Mouse (Mus musculus): ENCODE data around the gene Cfap74. TPM values are rescaled to one million over a fixed set of nuclear protein-coding genes. Genes with fewer than 3 reads are reported as not detected.

Cfap74 gene
- polyA plus RNA-seq, 1 experiment from 2014 or later, result 5.1 TPM

- Histone ChIP-seq H3K4me3 (ENCODE audit: low read depth, low read length) (no peak overlapping the region), H3K36me3 (ENCODE audit: control insufficient read depth, insufficient read depth, low read length) (no peaks in the 10 kb centered on the region), H3K4me2 (ENCODE audit: low read depth, severe bottlenecking) (no peak overlapping the region), H3K9me3 (ENCODE audit: control insufficient read depth, low read length) (no peaks in the 10 kb centered on the region), H3K9ac (ENCODE audit: low read length) (no peak overlapping the region), H3K4me1 (ENCODE audit: control insufficient read depth, insufficient read depth, low read length) (no peaks in the 10 kb centered on the region), H3K27ac (replicated peaks; ENCODE audit: low read depth, low read length) (no peak overlapping the region), H3K27me3 (ENCODE audit: control insufficient read depth, insufficient read depth, low read length) (0 out of 2 replicates have a peak, but pooled peaks cover 2% of the 10 kb centered on the region)
- peak; percentile 68; the same call in 1 of the 2 replicates for ATAC-seq (ENCODE audit: insufficient number of reproducible peaks, low FRiP score, low TSS enrichment, low read depth)
- peak; percentile 92 for DNase-seq (ENCODE audit: low spot score)
- WGBS, result 25% methylated on average over 28 of the region's 28 CpGs
These were observed 72.6 kb downstream of the Cfap74 start for GRCm38 (mm10) chr4:155481381-155482124.

- Histone ChIP-seq H3K4me3 (ENCODE audit: low read depth, low read length) (no peak overlapping the region), H3K9ac (ENCODE audit: low read length) (no peak overlapping the region), H3K27ac (replicated peaks; ENCODE audit: low read depth, low read length) (no peak overlapping the region), H3K9me3 (ENCODE audit: control insufficient read depth, low read length) (no peaks in the 10 kb centered on the region), H3K4me2 (ENCODE audit: low read depth, severe bottlenecking) (no peak overlapping the region), H3K36me3 (ENCODE audit: control insufficient read depth, insufficient read depth, low read length) (no peaks in the 10 kb centered on the region), H3K4me1 (ENCODE audit: control insufficient read depth, insufficient read depth, low read length) (no peaks in the 10 kb centered on the region), H3K27me3 (ENCODE audit: control insufficient read depth, insufficient read depth, low read length) (0 out of 2 replicates have a peak, but pooled peaks cover 2% of the 10 kb centered on the region)
- ATAC-seq (ENCODE audit: insufficient number of reproducible peaks, low FRiP score, low TSS enrichment, low read depth) (no peak), DNase-seq (ENCODE audit: low spot score) (no peak)
- 90% methylated on average over 6 of the region's 6 CpGs for whole genome bisulfite sequencing
These were observed 73.1 kb downstream of the Cfap74 start for GRCm38 (mm10) chr4:155482125-155482480.

- Histone ChIP-seq H3K27ac (replicated peaks; ENCODE audit: low read depth, low read length) (no peak overlapping the region), H3K36me3 (ENCODE audit: control insufficient read depth, insufficient read depth, low read length) (no peaks in the 10 kb centered on the region), H3K9ac (ENCODE audit: low read length) (no peak overlapping the region), H3K4me1 (ENCODE audit: control insufficient read depth, insufficient read depth, low read length) (no peaks in the 10 kb centered on the region), H3K4me2 (ENCODE audit: low read depth, severe bottlenecking) (no peak overlapping the region), H3K9me3 (ENCODE audit: control insufficient read depth, low read length) (no peaks in the 10 kb centered on the region), H3K4me3 (ENCODE audit: low read depth, low read length) (no peak overlapping the region), H3K27me3 (ENCODE audit: control insufficient read depth, insufficient read depth, low read length) (0 out of 2 replicates have a peak, but pooled peaks cover 1% of the 10 kb centered on the region)
- DNase-seq (ENCODE audit: low spot score) (no peak), ATAC-seq (ENCODE audit: insufficient number of reproducible peaks, low FRiP score, low TSS enrichment, low read depth) (no peak)
- WGBS, result 70% methylated on average over 8 of the region's 8 CpGs
These were observed 73.9 kb downstream of the Cfap74 start for GRCm38 (mm10) chr4:155482733-155483540.

GRCm38 (mm10) chr4:155485521-155485920 lies 76.5 kb downstream of the Cfap74 start:
- 87% methylated on average over 3 of the region's 3 CpGs for WGBS
- H3K9ac ChIP-seq (ENCODE audit: low read length), result no peak overlapping the region
- H3K36me3 ChIP-seq (ENCODE audit: control insufficient read depth, insufficient read depth, low read length), result no peaks in the 10 kb centered on the region
- no peaks in the 10 kb centered on the region for H3K9me3 ChIP-seq (ENCODE audit: control insufficient read depth, low read length)
- H3K4me3 ChIP-seq (ENCODE audit: low read depth, low read length), result no peak overlapping the region
- DNase-seq (ENCODE audit: low spot score), result no peak
- H3K4me2 ChIP-seq (ENCODE audit: low read depth, severe bottlenecking), result no peak overlapping the region
- H3K27me3 ChIP-seq (ENCODE audit: control insufficient read depth, insufficient read depth, low read length), result no peaks in the 10 kb centered on the region
- peaks cover 6% of the 10 kb centered on the region for H3K4me1 ChIP-seq (ENCODE audit: control insufficient read depth, insufficient read depth, low read length)
- H3K27ac ChIP-seq (replicated peaks; ENCODE audit: low read depth, low read length), result no peak overlapping the region
- no peak for ATAC-seq (ENCODE audit: insufficient number of reproducible peaks, low FRiP score, low TSS enrichment, low read depth)

GRCm38 (mm10) chr4:155487746-155488145 lies 78.8 kb downstream of the Cfap74 start:
- no peak overlapping the region for H3K4me2 ChIP-seq (ENCODE audit: low read depth, severe bottlenecking)
- WGBS, result 36% methylated on average over 3 of the region's 3 CpGs

GRCm38 (mm10) chr4:155488232-155489025 lies 79.4 kb downstream of the Cfap74 start:
- Histone ChIP-seq H3K9me3 (ENCODE audit: control insufficient read depth, low read length) (no peaks in the 10 kb centered on the region), H3K27ac (replicated peaks; ENCODE audit: low read depth, low read length) (no peak overlapping the region), H3K4me2 (ENCODE audit: low read depth, severe bottlenecking) (no peak overlapping the region), H3K4me1 (ENCODE audit: control insufficient read depth, insufficient read depth, low read length) (peaks cover 9% of the 10 kb centered on the region), H3K27me3 (ENCODE audit: control insufficient read depth, insufficient read depth, low read length) (no peaks in the 10 kb centered on the region), H3K36me3 (ENCODE audit: control insufficient read depth, insufficient read depth, low read length) (no peaks in the 10 kb centered on the region), H3K4me3 (ENCODE audit: low read depth, low read length) (no peak overlapping the region), H3K9ac (ENCODE audit: low read length) (no peak overlapping the region)
- 72% methylated on average over 8 of the region's 8 CpGs for WGBS
- ATAC-seq (ENCODE audit: insufficient number of reproducible peaks, low FRiP score, low TSS enrichment, low read depth), result no peak
- no peak for DNase-seq (ENCODE audit: low spot score)

More at GRCm38 (mm10) chr4:155487746-155488145, 78.8 kb downstream of the Cfap74 start:
- Histone ChIP-seq H3K27ac (replicated peaks; ENCODE audit: low read depth, low read length) (no peak overlapping the region), H3K9me3 (ENCODE audit: control insufficient read depth, low read length) (no peaks in the 10 kb centered on the region), H3K4me3 (ENCODE audit: low read depth, low read length) (no peak overlapping the region), H3K27me3 (ENCODE audit: control insufficient read depth, insufficient read depth, low read length) (no peaks in the 10 kb centered on the region), H3K9ac (ENCODE audit: low read length) (no peak overlapping the region), H3K36me3 (ENCODE audit: control insufficient read depth, insufficient read depth, low read length) (no peaks in the 10 kb centered on the region), H3K4me1 (ENCODE audit: control insufficient read depth, insufficient read depth, low read length) (peaks cover 8% of the 10 kb centered on the region)
- DNase-seq (ENCODE audit: low spot score), result no peak
- ATAC-seq (ENCODE audit: insufficient number of reproducible peaks, low FRiP score, low TSS enrichment, low read depth), result no peak

GRCm38 (mm10) chr4:155489101-155489970 lies 80.3 kb downstream of the Cfap74 start:
- Histone ChIP-seq H3K9ac (ENCODE audit: low read length) (no peak overlapping the region), H3K4me2 (ENCODE audit: low read depth, severe bottlenecking) (no peak overlapping the region), H3K36me3 (ENCODE audit: control insufficient read depth, insufficient read depth, low read length) (no peaks in the 10 kb centered on the region), H3K4me1 (ENCODE audit: control insufficient read depth, insufficient read depth, low read length) (peaks cover 10% of the 10 kb centered on the region), H3K27me3 (ENCODE audit: control insufficient read depth, insufficient read depth, low read length) (no peaks in the 10 kb centered on the region), H3K4me3 (ENCODE audit: low read depth, low read length) (no peak overlapping the region), H3K27ac (replicated peaks; ENCODE audit: low read depth, low read length) (no peak overlapping the region), H3K9me3 (ENCODE audit: control insufficient read depth, low read length) (no peaks in the 10 kb centered on the region)
- 75% methylated on average over 9 of the region's 9 CpGs for WGBS
- ATAC-seq (ENCODE audit: insufficient number of reproducible peaks, low FRiP score, low TSS enrichment, low read depth), result no peak
- DNase-seq (ENCODE audit: low spot score), result no peak

All from limb, embryonic 11.5 days (tissue).